Mouse (Mus musculus) thymus, adult 2 months (tissue): ENCODE measurements around the gene As3mt. TPM values are rescaled to one million over a fixed set of nuclear protein-coding genes. Genes with fewer than 3 reads are reported as not detected.

Experiments
- DNase-seq: peaks from one replicate; pipeline ENCODE4 v3.0.0; 2021
- H3K27ac ChIP-seq: fragments of 200-500 bp; 2 replicates; pipeline ENCODE4 v1.5.1; 2012; ENCODE audit warnings: low read length, control low read depth; ENCODE audit not compliant: control insufficient read depth, insufficient read depth
- H3K27me3 ChIP-seq: fragments of 200-500 bp; 2 replicates; pipeline ENCODE4 v1.6.1; 2012; ENCODE audit warnings: mild to moderate bottlenecking, low read length, moderate library complexity, mixed read lengths; ENCODE audit not compliant: control insufficient read depth, insufficient read depth
- H3K36me3 ChIP-seq: fragments of 200-500 bp; 2 replicates; pipeline ENCODE4 v1.6.1; 2012; ENCODE audit warnings: mild to moderate bottlenecking, low read length, moderate library complexity; ENCODE audit not compliant: control insufficient read depth, insufficient read depth
- H3K4me1 ChIP-seq: fragments of 200-500 bp; replicated peaks from 2 replicates; pipeline ENCODE4 v1.6.1; 2012; ENCODE audit warnings: low read length; ENCODE audit not compliant: control insufficient read depth, insufficient read depth
- H3K4me3 ChIP-seq: fragments of 200-500 bp; 2 replicates; pipeline ENCODE4 v1.5.1; 2012; ENCODE audit warnings: mild to moderate bottlenecking, low read length, control low read depth, moderate library complexity; ENCODE audit not compliant: control insufficient read depth, insufficient read depth
- CTCF ChIP-seq: fragments of 200-500 bp; IDR thresholded peaks from 2 replicates; pipeline ENCODE4 v1.5.1; 2012; ENCODE audit warnings: mild to moderate bottlenecking, control low read depth, low read length, moderate library complexity, borderline replicate concordance; ENCODE audit not compliant: control insufficient read depth, poor library complexity, insufficient read depth; ENCODE audit errors: extremely low read depth
- POLR2A ChIP-seq: fragments of 200-500 bp; IDR thresholded peaks from 2 replicates; pipeline ENCODE4 v1.6.1; 2012; ENCODE audit warnings: mild to moderate bottlenecking, low read length, control low read depth, moderate library complexity; ENCODE audit not compliant: control insufficient read depth, poor library complexity, insufficient read depth; ENCODE audit errors: extremely low read depth
- WGBS: fragments of 180-500 bp; shearing (Covaris S2); methylation state at CpG from one replicate; pipeline ENCODE4 v1.1.7; 2018; 5-methylcytosine and 5-hydroxymethylcytosine counted together
- polyA plus RNA-seq: library from polyadenylated mRNA; depleted of rRNA; stranded (reverse); fragments of >200 nt; gene quantifications from 2 replicates; pipeline ENCODE4 v1.2.3, GENCODE M21; 2012

The As3mt gene
- polyA plus RNA-seq, 1 experiment, result 9.5 TPM

GRCm38 (mm10) chr19:46679720-46680383 is 27.4 kb upstream of the As3mt start:
- Histone ChIP-seq H3K27me3 (no peaks in the 10 kb centered on the region), H3K4me1 (no peaks in the 10 kb centered on the region), H3K27ac (no peak overlapping the region), H3K4me3 (no peak overlapping the region), H3K36me3 (no peaks in the 10 kb centered on the region)
- TF ChIP-seq CTCF (no peak), POLR2A (no peak)
- 65% methylated on average over 12 of the region's 12 CpGs for WGBS
- no peak for DNase-seq

GRCm38 (mm10) chr19:46689460-46690372 is 17.5 kb upstream of the As3mt start, which contains the start of gene Borcs7:
Borcs7 (plus strand) TSS chr19:46689906.
- Histone ChIP-seq H3K36me3 (no peaks in the 10 kb centered on the region), H3K4me1 (peaks cover 5% of the 10 kb centered on the region), H3K27ac (no peak within 1 kb of the TSS), H3K27me3 (no peaks in the 10 kb centered on the region), H3K4me3 (peak within 1 kb of the TSS; percentile 62)
- TF ChIP-seq POLR2A (peak; percentile 60; the same call in 1 of the 2 replicates), CTCF (peak; percentile 40; the same call in 1 of the 2 replicates)
- DNase-seq, result peak; percentile 91
- 4% methylated on average over 44 of the region's 44 CpGs for WGBS

GRCm38 (mm10) chr19:46690387-46690786 is 16.9 kb upstream of the As3mt start:
- peaks cover 5% of the 10 kb centered on the region for H3K4me1 ChIP-seq
- 86% methylated on average over 11 of the region's 11 CpGs for WGBS
- no peak for DNase-seq
- TF ChIP-seq POLR2A (no peak), CTCF (no peak)
- H3K27me3 ChIP-seq, result no peaks in the 10 kb centered on the region
- no peaks in the 10 kb centered on the region for H3K36me3 ChIP-seq
- H3K4me3 ChIP-seq, result peak overlapping the region; percentile 62
- no peak overlapping the region for H3K27ac ChIP-seq

- Histone ChIP-seq H3K4me3 (no peak overlapping the region), H3K27ac (no peak overlapping the region), H3K36me3 (no peaks in the 10 kb centered on the region), H3K27me3 (no peaks in the 10 kb centered on the region), H3K4me1 (peaks cover 5% of the 10 kb centered on the region)
- no peak for DNase-seq
- TF ChIP-seq POLR2A (no peak), CTCF (no peak)
- 55% methylated on average over 2 of the region's 2 CpGs for WGBS
Measured at GRCm38 (mm10) chr19:46691078-46691477, 16.2 kb upstream of the As3mt start.

- Histone ChIP-seq H3K4me3 (no peak overlapping the region), H3K4me1 (peaks cover 9% of the 10 kb centered on the region), H3K27ac (no peak overlapping the region), H3K36me3 (no peaks in the 10 kb centered on the region), H3K27me3 (no peaks in the 10 kb centered on the region)
- DNase-seq, result no peak
- WGBS, result 98% methylated on average over 4 of the region's 4 CpGs
- TF ChIP-seq POLR2A (no peak), CTCF (no peak)
Measured at GRCm38 (mm10) chr19:46693146-46693545, 14.1 kb upstream of the As3mt start.

- peaks cover 13% of the 10 kb centered on the region for H3K4me1 ChIP-seq
- WGBS, result 95% methylated on average over 8 of the region's 8 CpGs
- no peaks in the 10 kb centered on the region for H3K27me3 ChIP-seq
- TF ChIP-seq POLR2A (no peak), CTCF (no peak)
- no peak overlapping the region for H3K4me3 ChIP-seq
- no peak overlapping the region for H3K27ac ChIP-seq
- H3K36me3 ChIP-seq, result no peaks in the 10 kb centered on the region
- no peak for DNase-seq
Measured at GRCm38 (mm10) chr19:46696482-46696881, 10.8 kb upstream of the As3mt start.
